Mouse (Mus musculus) cortical plate, adult 2 months (tissue): ENCODE results near the gene Tfb2m. TPM values are rescaled to one million over a fixed set of nuclear protein-coding genes. Genes with fewer than 3 reads are reported as not detected.

Experiments used
- H3K27ac ChIP-seq: fragments of 200-500 bp; 2 replicates; pipeline ENCODE4 v1.5.1; 2012; ENCODE audit warnings: low read length, control low read depth, inconsistent platforms; ENCODE audit not compliant: insufficient read depth
- H3K4me1 ChIP-seq: fragments of 200-500 bp; 2 replicates; pipeline ENCODE4 v1.6.1; 2011; ENCODE audit warnings: low read length; ENCODE audit not compliant: control insufficient read depth, insufficient read depth
- H3K4me3 ChIP-seq: fragments of 200-500 bp; 2 replicates; pipeline ENCODE4 v1.5.1; 2011; ENCODE audit warnings: mild to moderate bottlenecking, low read length, control low read depth; ENCODE audit not compliant: insufficient read depth
- CTCF ChIP-seq: fragments of 200-500 bp; IDR thresholded peaks from 2 replicates; pipeline ENCODE4 v1.5.1; 2011; ENCODE audit warnings: mild to moderate bottlenecking, control low read depth, low read length; ENCODE audit not compliant: insufficient read depth; ENCODE audit errors: extremely low read depth
- POLR2A ChIP-seq: fragments of 200-500 bp; IDR thresholded peaks from 2 replicates; pipeline ENCODE4 v1.6.1; 2011; ENCODE audit warnings: mild to moderate bottlenecking, low read length, control low read depth; ENCODE audit not compliant: insufficient read depth; ENCODE audit errors: extremely low read depth
- polyA plus RNA-seq: library from polyadenylated mRNA; depleted of rRNA; stranded (reverse); fragments of >200 nt; gene quantifications from 2 replicates; pipeline ENCODE4 v1.2.3, GENCODE M21; 2012; rRNA removed

The Tfb2m gene
- polyA plus RNA-seq, 1 experiment: 20.6 TPM

DNA sequence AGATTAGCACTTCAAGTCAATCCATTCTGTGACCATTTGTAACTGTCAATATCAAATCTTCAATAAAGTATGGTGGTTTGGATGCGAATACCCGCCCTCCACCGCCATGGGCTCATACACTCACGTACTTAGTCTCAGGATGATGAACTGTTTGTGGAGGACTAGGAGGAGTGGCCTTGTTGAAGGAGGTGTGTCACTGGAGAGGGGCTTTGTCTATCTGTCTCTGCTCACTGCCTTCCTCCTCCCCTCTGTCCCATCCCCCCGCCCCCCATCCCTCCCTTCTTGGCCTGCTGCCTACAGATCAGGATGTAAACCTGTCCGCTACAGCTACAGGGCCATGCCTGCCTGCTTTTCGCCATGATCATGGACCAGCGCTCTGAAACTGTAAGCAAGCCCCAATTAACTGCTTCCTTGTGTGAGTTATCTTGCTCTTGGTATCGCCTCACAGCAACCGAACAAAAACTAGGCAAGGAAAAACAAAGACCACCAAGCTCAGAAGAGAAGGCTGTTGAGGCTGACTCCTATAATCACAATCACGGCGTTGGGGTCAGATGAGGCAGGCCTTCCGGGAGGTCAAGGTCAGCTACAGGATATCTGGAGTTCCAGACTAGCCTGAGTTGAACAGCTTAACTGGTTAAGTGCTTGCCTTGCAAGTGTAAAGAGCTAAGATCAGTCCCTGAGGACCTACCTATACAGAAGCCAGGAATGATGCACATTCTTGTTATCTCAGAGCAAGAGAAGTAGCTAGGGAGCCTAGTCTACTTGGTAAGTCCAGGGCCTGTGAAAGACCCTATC is 35.3 kb downstream of the Tfb2m start:
- TF ChIP-seq POLR2A (no peak), CTCF (no peak)
- Histone ChIP-seq H3K4me3 (no peak overlapping the region), H3K27ac (no peak overlapping the region)

DNA sequence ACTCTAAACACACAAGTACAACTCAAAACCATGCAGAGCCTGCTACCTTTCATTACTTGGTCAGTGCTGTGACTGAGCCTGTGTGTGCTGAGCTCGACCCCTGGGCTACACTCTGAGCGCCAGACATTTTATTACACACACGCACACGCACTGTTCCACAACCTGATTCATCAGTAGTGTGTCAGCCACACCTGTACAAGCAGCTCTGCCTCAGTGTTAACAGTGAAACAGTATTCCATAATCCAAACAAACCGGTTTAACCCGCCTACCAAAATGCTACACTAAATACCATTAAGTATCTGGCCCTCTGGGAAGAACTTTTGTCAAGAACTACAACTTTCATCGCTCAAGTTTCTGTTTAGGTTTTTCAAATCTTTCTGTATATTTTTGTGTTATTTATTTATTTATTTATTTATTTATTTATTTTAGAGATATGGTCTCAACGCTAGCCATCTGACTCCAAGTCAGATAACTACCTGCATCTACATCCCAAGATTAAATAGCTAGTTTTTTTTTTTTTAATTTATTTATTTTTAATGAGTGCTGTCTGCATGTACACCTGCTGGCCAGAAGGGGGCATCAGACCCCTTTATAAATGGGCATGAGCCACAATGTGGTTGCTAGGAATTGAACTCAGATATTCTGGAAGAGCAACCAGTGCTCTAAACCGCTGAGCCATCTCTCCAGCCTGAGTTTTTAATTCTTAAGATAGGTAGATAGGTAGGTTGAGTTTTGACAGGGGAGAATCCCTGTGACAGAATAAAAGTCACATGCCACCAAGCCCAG is 39.3 kb downstream of the Tfb2m start:
- Histone ChIP-seq H3K4me3 (no peak overlapping the region), H3K4me1 (peaks cover 3% of the 10 kb centered on the region), H3K27ac (no peak overlapping the region)
- peak; percentile 59 for TF ChIP-seq CTCF
- no peak for TF ChIP-seq POLR2A

More for the DNA sequence above, 35.3 kb downstream of the Tfb2m start:
- H3K4me1 ChIP-seq: peaks cover 6% of the 10 kb centered on the region

DNA sequence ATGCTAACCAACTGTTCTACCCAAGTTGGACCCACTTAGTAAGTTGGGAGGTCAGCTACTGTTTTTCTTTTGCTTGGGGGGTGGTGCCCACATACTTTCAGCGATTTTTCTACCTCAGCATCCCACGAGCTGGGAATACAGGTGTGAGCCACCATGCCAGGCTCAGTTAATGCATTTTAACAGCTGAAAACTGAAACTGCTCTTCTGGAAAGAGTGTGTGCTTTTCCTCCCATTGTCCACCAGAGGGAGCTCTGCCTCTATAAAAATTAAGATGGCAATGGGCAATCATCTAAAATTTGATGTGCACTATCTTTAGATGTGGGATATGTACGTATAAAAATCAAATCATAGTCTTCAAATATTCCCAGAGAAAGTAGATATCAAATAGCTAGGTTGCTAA is 43.5 kb downstream of the Tfb2m start:
- H3K4me3 ChIP-seq: no peak overlapping the region

DNA sequence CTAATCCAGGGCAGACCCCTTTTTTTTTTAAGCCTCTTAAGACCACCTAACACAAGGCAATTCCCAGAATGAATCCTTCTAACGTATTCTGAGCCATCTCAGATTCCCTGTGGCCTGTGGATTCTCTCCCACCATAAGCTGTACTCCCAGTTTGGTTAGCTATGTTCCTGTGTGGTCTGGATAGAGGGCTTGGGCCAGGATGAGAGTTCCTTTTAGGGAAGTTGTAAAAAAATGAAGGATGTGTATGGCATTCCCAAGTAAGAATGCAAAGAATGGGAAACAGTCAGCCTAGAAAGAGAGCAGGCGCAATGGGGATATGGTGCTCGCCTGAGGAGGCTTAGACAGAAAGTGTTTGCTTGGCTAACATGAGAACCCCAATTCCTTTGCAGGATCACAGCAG is 46.8 kb downstream of the Tfb2m start:
- Histone ChIP-seq H3K4me3 (no peak overlapping the region), H3K4me1 (no peaks in the 10 kb centered on the region), H3K27ac (no peak overlapping the region)
- TF ChIP-seq CTCF (no peak), POLR2A (no peak)

More for the DNA sequence above, 43.5 kb downstream of the Tfb2m start:
- no peak for TF ChIP-seq POLR2A
- peak; percentile 41; the same call in 1 of the 2 replicates for TF ChIP-seq CTCF
- Histone ChIP-seq H3K4me1 (no peaks in the 10 kb centered on the region), H3K27ac (no peak overlapping the region)

DNA sequence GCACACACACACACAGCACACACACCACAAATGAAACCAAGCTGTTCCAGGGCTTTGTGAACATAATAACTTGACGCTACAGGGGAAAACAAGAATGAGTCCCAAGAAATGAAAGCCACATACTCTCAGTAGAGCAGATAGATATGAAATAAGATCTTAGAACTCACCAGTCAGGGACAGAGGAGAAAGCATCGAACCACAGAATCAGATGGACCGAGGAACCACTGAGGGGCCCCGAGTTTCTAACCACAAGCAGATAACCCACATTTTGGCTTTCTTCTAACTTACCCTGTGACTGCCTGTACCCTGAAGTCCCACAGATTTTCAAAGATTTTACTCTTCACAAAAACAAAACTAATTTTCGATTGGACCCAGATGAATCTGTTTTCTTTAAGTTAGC is 53.2 kb downstream of the Tfb2m start:
- no peaks in the 10 kb centered on the region; the same call in 1 of the 2 replicates for H3K4me1 ChIP-seq
- no peak for TF ChIP-seq CTCF
- no peak for TF ChIP-seq POLR2A
- no peak overlapping the region for H3K27ac ChIP-seq
- no peak overlapping the region for H3K4me3 ChIP-seq

DNA sequence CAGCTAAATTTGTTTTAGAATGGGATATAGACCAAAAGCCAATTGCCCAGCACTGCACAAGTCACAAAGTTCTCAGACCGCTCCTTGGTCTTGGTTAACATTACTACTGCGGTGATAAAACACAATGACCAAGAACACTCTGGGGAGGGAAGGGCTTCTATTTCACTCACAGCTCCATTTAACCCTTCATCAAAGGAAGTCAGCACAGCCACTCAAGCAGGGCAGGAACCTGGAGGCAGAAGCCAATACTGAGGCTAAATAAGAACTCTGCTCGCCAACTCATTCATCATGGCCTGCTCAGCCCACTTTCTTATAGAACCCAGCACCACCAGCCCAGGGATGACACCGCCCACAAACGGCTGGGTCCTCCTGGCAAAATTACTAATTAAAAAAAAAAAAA is 57.5 kb downstream of the Tfb2m start:
- Histone ChIP-seq H3K4me3 (no peak overlapping the region), H3K4me1 (no peaks in the 10 kb centered on the region; the same call in 1 of the 2 replicates), H3K27ac (no peak overlapping the region)
- TF ChIP-seq CTCF (no peak), POLR2A (no peak)

DNA sequence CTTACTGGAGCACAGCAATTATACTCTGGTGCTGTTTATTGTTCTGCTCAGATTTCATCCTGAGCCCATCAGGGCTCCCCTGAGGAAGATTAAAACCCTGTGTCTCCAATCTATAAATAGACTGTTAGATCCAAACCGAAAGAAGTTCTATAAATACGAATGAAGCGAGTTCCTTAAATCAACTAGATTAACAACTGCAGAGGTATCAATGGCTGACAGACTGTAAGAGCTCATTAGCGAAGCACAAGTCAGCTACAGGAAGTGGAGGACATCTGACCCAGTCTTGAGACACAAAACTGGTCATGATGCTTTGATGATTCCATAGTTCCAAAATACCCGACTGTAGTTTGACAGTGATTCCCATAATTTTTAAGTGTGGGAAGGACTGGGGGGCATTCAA is 58.1 kb downstream of the Tfb2m start:
- H3K4me1 ChIP-seq: no peaks in the 10 kb centered on the region; the same call in 1 of the 2 replicates
- no peak for TF ChIP-seq CTCF
- no peak for TF ChIP-seq POLR2A

DNA sequence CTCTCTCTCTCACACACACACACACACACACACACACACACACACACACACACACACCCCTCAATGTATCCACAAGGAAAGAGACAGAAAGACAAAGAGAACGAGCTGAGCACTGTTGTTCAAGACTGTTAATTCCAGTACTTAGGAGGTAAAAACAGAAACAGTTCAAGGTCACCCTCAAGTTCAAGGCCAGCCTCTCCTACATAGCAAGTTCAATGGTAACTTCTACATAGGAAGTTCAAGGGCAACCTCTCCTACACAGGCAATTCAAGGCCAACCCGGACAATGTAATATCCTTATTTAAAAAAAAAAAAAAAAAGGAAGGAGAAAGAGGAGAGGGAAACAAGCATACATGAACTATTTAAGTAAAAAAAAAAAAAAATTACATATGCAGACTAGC is 58.8 kb downstream of the Tfb2m start:
- TF ChIP-seq POLR2A (no peak), CTCF (no peak)

More for the DNA sequence above, 58.1 kb downstream of the Tfb2m start:
- Histone ChIP-seq H3K4me3 (no peak overlapping the region), H3K27ac (no peak overlapping the region)

DNA sequence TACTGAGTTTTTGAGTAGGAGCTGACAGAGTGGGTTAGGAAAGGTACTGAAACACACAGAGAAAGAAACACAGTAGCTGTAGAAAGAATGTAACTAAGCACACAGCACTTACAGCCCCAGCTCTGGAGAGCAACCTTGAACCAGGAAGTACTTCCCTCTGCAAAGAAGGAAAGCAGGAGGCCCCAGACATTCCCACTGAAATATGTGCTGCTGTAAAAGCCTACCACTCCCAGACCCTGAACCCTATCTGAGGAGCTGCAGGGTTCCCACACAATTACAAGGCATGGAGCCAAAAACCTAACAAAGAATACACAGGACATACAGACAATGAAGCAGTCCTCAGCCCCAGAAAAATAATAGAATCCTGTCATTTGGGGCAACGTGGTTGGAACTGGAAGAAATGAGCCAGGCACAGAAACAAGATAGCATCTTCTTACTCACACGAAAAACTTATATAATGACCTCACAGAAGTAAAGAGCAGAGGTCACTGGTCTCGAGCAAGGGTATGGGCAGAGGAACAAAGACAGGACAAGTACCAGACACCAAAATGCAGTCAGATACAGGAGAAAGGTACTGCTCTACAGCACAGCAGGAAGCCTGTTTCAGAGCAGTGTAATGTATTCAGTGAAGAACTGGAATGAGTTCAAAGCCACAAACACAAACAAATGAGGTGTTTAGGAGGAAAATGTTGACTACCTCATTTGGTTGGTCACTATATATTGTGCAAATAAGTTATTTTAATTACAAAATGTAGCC is 60.1 kb downstream of the Tfb2m start:
- H3K4me1 ChIP-seq: no peaks in the 10 kb centered on the region; the same call in 1 of the 2 replicates
- TF ChIP-seq CTCF (no peak), POLR2A (no peak)
- no peak overlapping the region for H3K4me3 ChIP-seq
- no peak overlapping the region for H3K27ac ChIP-seq

More for the DNA sequence above, 58.8 kb downstream of the Tfb2m start:
- Histone ChIP-seq H3K4me1 (no peaks in the 10 kb centered on the region; the same call in 1 of the 2 replicates), H3K27ac (no peak overlapping the region), H3K4me3 (no peak overlapping the region)

DNA sequence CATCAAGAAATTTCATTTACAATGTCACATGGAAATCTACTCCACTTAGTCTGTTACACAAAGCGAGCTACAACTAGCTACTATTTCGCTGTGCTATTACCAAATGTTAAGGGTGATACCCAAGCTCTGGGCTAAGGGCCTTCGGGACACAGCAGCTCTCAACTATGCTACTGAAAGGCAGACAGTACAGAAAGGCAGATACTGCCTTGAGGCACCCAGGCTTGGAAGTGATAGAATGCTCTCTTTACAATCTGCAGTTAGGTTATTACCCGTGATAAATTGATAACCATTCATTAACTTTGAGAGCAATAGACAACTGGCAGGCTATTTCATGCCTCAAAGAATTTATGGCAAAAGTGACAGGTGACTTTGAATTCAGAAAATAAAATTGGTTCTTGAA is 65.2 kb downstream of the Tfb2m start:
- TF ChIP-seq CTCF (no peak), POLR2A (no peak)
- Histone ChIP-seq H3K4me3 (no peak overlapping the region), H3K4me1 (no peaks in the 10 kb centered on the region), H3K27ac (no peak overlapping the region)

Other genes starting within 250 kb of the Tfb2m start
- gene Smyd3, start 28.2 kb downstream of the Tfb2m start, polyA plus RNA-seq: 14.2 and 15.4 TPM in 2 replicates
- 21.8 and 25.8 TPM in 2 replicates for gene Cnst, start 103 bp upstream of the Tfb2m start, polyA plus RNA-seq
- 66.9 and 75.0 TPM in 2 replicates for gene Sccpdh, start 121.9 kb upstream of the Tfb2m start, polyA plus RNA-seq
- 0.06 TPM in 2 replicates for gene Kif28, start 199.0 kb upstream of the Tfb2m start, polyA plus RNA-seq